Mouse (Mus musculus): ENCODE measurements around the gene Msrb3.

Msrb3 gene

GRCm38 (mm10) chr10:120810832-120811571, 87.9 kb downstream of the Msrb3 start:
- no peak for DNase-seq (ENCODE audit: low read depth, low spot score)

GRCm38 (mm10) chr10:120810053-120810696, 88.7 kb downstream of the Msrb3 start:
- peak; percentile 63 for DNase-seq (ENCODE audit: low read depth, low spot score)

DNA sequence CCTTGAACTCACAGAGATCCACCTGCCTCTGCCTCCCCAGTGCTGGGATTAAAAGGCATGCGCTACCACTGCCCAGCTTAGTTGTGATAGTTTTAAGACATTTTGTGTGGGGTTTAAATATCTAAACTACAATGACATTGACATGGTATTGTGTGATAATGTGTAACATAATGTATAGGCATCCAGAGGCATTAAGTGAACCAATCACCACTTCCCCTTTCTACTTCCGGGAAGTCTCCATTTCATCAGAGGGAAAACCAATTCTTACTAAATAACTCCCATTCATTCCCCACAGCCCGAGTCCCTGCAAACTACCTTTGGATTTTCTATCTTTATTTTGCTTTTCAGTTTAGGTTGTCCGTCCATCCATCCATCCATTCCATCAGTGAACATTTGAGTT, 90.7 kb downstream of the Msrb3 start:
- no peak for DNase-seq (ENCODE audit: low read depth, low spot score)

DNA sequence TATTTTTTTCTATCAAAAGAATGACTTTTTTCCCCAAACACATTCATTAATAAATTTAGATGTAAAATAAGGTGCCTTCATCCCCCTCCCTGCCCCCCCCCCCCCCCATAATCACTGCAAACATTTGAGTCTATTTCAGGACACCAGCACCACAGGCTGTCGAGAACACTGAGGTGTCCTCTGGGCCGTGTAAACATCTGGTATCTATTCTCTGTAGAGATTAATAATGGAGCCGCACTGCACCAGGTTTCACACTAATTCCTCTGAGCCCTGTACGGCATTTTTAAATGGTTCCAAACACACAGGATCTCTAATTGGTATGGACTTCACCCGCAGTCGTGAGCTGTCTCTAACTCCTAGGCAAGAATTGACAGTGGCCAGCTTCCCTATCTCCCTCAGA, 97.8 kb downstream of the Msrb3 start:
- no peak for DNase-seq (ENCODE audit: low read depth, low spot score)

GRCm38 (mm10) chr10:120799479-120799878, 99.4 kb downstream of the Msrb3 start:
- DNase-seq (ENCODE audit: low read depth, low spot score): no peak

- no peak for DNase-seq (ENCODE audit: low read depth, low spot score)
Observed at GRCm38 (mm10) chr10:120796749-120797148, 102.2 kb downstream of the Msrb3 start.

GRCm38 (mm10) chr10:120794391-120794817, 104.5 kb downstream of the Msrb3 start:
- DNase-seq (ENCODE audit: low read depth, low spot score): peak; percentile 28

DNA sequence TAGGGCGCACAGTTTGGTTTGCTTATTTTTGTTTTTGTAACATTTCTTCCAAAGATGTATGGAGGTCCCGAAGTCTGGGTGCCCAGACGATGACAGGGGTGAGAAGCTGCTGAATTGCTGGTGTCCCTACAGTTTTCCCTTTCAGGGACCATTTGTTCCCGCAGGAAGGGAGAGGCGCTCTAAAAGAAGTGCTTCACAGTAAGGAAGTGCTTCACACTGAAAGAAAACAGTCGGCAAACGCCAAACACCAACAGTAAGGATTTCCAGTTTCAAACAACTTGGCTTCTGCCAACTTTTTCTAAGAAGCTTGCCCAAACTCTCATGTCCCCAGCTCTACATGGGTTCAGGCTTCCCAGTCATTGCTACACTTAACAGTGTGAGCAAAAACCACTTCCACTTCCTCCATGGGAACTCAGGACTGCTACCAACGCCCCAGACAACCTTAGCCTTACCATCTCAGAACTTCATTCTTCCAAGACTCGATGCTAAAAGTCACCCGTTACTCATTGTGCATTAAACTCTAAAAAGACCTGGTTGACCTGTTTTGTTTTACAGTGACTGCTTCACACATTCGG, 106.6 kb downstream of the Msrb3 start:
- no peak for DNase-seq (ENCODE audit: low read depth, low spot score)

DNA sequence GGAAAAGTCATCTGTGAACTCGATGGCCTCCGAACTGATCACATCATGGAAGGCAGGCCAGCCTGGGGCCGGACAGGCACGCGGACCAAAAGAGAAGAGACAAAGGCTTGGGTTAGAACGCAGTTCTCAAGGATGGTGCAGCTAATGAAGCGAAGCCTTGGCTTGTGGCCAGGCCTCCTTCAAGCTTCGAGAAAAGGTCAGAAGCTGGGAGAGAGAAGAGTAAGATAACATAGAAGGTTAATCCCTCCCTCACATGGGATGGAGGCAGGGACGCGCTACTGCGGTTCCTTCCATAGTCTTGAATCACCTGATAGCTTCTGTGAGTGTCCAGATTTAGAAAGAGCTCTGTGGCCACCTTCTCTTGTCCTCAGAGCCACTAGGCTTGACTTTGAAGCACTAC, 107.5 kb downstream of the Msrb3 start:
- no peak for DNase-seq (ENCODE audit: low read depth, low spot score)

DNA sequence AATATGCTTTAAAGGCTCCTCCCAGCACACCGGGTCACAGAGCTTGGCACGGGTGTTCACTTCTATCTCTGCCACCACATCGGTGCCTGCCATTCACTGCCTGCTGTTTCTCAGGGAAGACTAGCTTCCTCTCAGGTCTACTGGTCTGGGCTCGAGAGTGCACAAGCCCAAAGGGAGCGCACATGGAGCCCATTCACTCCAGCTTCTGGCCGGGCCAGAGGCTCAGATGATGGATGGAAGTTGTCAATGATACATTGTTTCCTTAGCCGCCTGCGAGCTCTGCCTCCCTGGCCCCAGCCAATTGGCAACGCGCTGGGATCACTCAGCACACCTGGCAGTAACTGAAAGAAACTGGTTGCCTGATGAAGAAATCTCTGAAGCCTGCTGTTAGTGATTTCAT, 111.7 kb downstream of the Msrb3 start:
- DNase-seq (ENCODE audit: low read depth, low spot score): peak; percentile 70

GRCm38 (mm10) chr10:120784516-120784915, 114.4 kb downstream of the Msrb3 start:
- no peak for DNase-seq (ENCODE audit: low read depth, low spot score)

DNA sequence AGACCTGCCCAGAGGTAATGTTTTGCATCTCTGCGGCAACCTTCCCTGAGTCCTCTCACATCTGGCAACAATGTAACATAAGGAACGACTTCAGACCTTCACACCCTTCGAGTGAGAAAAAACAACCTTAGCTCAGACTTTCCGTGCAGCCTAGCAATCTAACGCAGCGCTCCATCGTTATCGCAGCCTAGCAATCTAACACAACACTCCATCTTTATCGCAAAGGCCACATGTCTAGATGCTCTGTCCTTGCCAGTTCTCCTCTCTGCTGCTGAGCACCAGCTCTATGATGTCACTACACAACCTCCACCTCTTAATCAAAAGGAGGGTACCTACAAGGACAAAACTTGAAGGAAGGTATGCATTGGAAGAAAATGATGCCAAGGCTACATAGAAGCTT, 115.5 kb downstream of the Msrb3 start:
- no peak for DNase-seq (ENCODE audit: low read depth, low spot score)

- no peak for DNase-seq (ENCODE audit: low read depth, low spot score)
Observed at GRCm38 (mm10) chr10:120777499-120777898, 121.4 kb downstream of the Msrb3 start.

GRCm38 (mm10) chr10:120775361-120775760, 123.5 kb downstream of the Msrb3 start:
- DNase-seq (ENCODE audit: low read depth, low spot score): no peak

DNA sequence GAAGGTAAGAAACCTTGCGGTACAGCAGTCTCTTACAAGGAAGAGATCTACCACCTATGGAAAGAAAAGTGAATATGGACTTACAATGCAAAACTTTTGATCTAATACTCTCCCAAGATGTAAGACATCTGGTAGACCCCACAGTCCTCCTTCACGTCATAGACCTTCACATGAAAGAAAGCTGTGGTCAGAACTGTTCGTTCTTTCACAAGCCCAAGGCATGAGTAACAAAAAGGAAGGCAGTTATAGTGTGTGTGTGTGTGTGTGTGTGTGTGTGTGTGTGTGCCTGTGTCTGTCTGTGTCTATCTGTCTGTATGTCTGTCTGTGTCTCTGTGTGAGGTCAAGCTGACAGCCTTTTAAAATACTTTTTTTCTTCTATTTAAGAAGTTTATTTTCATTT, 131.5 kb downstream of the Msrb3 start:
- DNase-seq (ENCODE audit: low read depth, low spot score): no peak

DNA sequence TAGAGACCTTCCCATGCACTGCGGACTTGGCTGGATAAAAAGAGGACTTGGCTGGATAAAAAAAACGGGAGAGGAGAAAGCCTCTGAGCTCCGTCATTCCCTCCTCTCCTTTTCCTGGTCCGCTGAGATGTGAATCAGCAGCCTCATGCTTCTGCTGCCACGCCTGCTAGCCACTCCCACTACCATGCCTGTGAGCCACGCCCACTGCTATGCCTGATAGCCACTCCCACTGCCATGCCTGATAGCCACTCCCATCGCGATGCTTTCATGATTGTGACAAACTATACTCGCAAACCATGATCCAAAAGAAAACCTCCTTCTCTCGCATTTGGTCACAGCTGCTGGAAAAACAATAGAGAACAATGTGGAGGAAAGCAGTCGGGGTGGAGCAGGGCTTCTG, 133.5 kb downstream of the Msrb3 start:
- no peak for DNase-seq (ENCODE audit: low read depth, low spot score)

DNA sequence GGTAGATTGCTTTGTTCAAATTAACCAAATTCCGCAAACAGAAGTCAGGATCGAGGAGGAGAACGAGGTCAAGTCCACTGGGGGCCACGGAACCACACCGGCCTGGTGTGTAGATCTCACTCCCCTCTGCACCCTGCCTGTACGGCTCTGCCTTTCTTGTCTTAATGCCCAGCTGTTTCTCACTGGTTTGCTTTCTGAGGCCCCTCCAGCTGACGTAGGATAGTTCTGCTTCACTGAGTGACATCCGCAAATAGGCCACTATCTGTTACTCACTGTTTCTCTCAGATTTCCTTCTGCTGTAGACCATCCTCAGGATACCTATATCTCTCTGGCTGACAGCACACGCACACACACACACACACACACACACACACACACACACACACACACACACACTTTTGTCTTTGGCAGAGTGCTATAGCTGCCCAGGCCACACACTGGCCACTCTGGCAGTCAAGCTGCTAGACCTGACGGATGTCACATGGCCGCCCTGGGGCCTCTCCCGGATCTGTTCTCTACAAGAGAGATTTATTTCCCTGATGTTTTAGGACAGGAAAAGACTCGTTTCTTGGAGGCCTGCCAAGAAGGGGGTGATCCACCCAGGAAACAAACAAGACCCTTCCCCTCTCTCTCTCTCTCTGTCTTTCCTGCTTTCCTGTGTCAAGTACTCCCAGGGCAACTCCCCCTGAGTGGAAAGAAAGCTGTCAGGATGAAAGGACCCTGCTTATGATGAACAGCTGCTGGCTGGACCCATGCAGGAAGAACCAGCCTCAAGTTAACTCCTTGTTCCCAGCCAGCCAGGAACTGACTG, 135.0 kb downstream of the Msrb3 start:
- peak; percentile 69 for DNase-seq (ENCODE audit: low read depth, low spot score)

DNA sequence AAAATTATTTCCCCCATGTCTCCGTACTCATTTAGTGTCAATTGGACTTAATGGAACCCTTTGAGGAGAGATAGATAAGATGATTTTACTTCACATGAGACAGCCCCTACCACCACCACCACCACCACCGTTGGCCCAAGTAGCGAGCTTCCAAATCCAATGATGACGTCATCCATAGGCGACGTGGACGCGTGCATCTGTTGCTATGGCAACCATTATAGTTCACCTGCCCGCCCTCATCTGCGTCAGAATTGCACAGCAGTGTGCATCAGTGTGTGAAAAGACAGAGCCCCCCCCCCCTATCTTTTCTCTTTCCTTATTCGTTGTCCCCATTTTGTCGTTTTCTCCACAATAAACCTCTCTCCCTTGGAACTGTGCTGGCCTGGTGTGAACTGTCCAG, 135.9 kb downstream of the Msrb3 start:
- DNase-seq (ENCODE audit: low read depth, low spot score): no peak

DNA sequence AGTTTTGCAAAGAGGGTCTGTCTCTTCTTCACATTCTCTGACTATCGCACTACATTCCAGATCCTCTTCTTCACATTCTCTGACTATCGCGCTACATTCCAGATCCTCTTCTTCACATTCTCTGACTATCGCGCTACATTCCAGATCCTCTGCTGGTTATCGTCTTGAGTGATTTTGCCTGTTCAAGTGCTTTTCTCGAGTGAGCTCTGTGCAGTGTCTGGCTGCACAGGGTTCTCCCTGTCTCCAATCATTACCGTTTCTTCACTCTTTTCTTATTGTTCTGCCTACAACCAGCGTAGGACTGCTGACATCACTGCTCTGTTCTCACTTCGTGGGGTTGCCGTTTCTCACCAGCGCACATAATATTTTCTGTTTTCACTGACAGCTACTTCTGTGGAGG, 138.2 kb downstream of the Msrb3 start:
- no peak for DNase-seq (ENCODE audit: low read depth, low spot score)

GRCm38 (mm10) chr10:120759883-120760282, 139.0 kb downstream of the Msrb3 start:
- DNase-seq (ENCODE audit: low read depth, low spot score): no peak

GRCm38 (mm10) chr10:120752454-120752853, 146.4 kb downstream of the Msrb3 start:
- no peak for DNase-seq (ENCODE audit: low read depth, low spot score)

DNA sequence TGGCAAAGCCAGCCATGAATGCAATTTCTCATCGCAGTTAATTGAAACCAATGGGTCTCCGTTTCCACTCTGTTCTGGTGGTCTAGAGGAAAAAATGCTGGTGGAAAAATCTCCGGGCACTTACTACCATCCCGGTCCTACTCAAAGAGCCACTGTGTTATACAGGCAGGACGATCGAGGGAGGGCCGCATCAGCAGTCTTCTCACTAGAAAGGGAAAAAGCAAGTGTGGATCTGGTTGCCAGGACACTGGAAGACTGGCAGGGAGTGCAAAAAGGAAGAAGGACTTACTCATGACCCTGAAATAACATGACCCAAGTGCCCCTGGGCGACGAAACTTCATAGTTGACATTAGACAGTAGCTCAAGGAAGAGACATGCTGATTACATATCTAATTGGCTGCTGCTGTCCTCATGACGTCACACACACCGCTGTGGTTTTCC, 147.1 kb downstream of the Msrb3 start:
- no peak for DNase-seq (ENCODE audit: low read depth, low spot score)
